Mouse (Mus musculus): ENCODE measurements at regions not wholly inside any gene's neighbourhood (a gene's known extent, or its start where the extent isn't known, plus 50 kb on each side); places are given as distances from the start of the nearest gene placed in this dataset.
A peak's percentile ranks its signal among the peaks of the same experiment; 100 is the strongest.

GRCm38 (mm10) chr14:99366281-99366987, 67.9 kb downstream of the Klf5 start:
- DNase-seq (ENCODE audit: low read depth, low spot score): peak; percentile 56

GRCm38 (mm10) chr14:99366996-99367555, 68.6 kb downstream of the Klf5 start:
- peak; percentile 23 for DNase-seq (ENCODE audit: low read depth, low spot score)

DNA sequence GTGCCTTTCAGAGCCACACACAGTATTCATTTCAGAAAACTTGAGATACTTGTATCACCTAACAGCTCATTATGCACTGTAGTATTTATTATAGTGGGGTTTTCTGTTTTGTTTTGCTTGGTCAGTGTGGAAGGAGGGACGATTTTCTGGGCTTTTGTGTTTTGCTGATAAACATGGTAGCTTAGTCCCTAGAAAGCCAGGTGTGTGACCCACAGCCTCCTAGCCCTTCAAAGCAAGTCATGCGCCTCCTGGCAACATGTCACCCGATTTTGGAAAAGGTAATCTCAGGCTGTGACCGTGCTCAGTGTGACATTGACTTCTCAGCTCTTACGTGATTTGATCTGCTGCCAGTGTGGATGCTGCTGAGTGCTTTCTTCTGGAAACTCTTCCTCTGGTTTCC, 70.9 kb downstream of the Klf5 start:
- DNase-seq (ENCODE audit: low read depth, low spot score): no peak

- no peak for DNase-seq (ENCODE audit: low read depth, low spot score)
Measured at GRCm38 (mm10) chr14:99373682-99374081, 75.2 kb downstream of the Klf5 start.

DNA sequence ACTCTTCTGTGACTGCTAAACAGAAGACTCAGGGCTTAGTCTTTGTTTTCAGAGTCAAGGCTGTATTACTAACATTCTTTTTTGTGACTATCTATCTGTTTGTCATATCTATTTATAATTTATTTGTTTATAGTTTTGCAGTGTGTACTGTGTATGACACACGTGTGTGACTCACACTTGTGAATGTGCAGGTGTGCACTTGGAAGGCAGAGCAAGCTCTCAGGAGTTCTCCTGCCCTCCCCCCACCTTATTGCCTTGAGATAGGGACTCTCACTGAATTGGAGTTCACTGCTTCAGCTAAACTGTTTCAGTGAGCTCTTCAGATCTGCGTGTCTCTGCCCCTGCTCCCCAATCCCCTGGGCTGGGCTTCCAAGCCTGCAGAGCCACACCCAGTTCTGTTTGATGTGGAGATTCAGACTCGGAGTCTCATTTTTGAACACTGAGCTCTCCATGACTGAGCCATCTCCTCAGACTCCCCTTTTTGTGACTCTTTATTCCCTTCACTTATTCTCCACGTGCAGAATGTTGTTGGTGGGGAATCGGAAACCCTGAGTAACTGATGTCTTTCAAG, 76.6 kb downstream of the Klf5 start:
- no peak for DNase-seq (ENCODE audit: low read depth, low spot score)

DNA sequence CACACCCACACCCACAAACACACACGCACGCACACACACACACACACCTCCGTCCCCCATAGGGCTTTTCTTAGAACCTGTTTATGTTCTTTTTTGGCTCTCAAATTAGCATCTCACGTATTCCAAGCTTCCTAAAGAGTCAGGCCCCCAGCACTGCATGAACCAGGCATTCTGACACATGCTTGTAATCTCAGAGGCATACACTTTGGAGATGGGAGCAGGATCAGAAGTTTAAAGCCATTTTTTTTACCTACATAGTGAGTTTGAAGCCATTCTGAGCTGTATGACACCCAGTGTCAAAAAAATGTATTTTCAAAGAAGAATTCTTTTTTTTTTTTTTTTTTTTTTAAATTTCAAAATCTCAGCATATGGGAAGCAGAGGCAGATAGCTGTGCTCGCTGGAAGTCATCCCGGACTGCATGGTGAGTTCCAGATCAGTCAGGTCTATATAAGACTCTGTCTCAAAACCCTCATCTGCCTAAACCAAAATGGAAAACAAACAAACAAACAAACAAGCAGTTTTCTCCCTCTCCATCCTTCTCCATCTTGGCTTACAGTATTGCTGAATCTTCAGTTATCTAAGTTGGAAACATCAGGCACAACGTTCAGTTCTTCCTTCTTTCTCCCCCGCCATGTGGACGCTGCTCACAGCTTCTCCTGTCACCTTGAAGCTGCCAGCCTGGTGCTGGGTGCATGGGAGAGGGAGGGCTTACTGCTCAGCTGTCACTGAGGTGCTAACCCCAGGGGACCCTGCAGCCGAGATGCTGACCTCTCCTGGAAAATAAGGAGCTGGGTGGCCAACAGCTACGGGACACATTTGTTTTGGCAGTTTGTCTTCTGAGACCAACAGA, 78.4 kb downstream of the Klf5 start:
- DNase-seq (ENCODE audit: low read depth, low spot score): no peak

DNA sequence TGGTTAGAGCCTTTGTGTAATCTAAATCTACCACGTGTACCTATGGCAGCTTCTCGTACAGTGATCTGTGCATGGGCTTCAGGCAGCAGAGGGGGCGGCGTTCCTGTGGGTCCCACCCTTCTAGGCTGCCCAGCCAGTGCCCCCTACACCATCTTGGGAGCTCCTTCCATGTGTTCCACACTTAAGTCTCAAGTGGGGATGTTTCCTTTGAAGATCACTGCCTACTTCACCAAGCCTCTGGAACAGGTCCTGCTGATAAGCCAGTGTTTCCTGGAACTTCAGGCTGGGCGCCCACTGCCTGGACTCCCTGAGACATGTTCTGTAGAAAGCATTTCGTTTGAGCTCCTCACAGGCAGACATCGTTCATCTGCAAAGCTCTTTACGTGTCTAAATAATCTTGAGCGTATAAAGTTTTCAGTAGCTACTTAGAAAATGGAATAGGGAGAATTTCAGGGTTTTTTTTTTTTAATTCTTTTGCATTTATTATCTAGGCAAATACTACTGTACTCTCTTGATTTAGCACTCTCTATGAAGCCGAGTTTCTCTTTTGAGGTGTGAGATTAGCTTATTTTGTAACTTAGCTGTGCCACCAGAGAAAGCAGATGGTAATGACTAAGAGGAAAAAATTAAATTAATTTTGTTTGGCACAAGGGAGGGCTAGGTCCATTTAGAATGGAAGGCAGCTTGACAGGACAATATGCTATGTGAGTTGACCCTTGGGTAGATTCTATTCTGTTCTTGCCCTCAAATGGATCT, 82.9 kb downstream of the Klf5 start:
- DNase-seq (ENCODE audit: low read depth, low spot score): no peak

- DNase-seq (ENCODE audit: low read depth, low spot score): no peak
Measured at GRCm38 (mm10) chr14:99382051-99382450, 83.6 kb downstream of the Klf5 start.

DNA sequence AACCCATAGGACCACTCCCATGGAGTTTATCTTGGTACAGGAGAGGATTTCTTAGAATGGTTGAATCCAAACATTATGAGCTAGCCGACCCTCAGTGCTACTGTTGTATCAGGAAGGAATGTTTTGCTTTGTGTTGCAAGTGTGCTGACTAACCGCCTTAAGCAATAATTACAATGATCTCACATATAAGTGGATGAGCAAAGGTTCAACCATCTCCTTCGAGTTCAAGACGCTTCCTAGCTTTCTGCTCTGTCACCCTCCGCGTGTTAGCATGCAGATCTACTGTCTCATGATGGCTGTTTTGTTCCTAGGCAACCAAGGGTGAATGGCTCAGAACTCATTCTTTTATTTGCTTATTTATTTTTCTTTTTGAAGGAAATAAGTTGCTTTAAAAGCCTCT, 84.7 kb downstream of the Klf5 start:
- DNase-seq (ENCODE audit: low read depth, low spot score): no peak

DNA sequence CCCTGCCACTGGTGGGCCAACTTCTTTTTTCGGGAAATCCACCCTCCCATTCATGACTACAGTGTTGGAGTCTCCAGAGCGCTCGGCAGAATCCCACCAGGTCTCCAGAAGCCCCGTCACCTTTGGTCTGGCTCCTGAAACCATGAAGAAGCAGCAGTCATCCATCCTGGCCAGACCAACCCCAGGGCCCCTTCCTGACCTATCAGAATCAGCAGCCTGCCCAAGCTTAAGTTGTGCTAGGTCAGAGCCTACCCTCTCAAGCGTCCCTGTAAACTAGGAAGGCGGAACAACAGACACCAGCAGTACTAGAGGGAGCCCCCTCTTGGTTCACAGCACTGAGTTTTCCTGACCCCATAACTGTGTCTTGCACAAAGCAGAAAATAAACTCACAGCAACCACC, 89.1 kb downstream of the Klf5 start:
- peak; percentile 78 for DNase-seq (ENCODE audit: low read depth, low spot score)

DNA sequence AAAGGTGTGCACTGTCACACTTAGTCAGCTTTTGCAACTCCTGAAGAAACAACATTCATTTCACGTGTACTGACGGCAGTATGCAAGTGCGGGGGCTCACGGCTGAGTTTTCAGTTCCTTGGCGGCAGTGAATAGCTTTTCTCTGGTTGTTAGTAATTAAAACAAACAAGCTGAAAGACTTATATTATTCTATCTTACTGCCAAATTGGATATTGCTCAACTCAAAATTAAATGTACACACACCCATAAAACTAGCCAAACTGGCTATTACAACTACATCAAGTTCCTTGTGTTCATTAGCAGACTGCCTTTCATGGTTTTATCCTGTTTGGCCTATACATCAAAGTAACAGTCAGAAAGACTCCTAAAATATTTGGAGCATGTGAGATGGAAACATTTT, 90.8 kb downstream of the Klf5 start:
- no peak for DNase-seq (ENCODE audit: low read depth, low spot score)

DNA sequence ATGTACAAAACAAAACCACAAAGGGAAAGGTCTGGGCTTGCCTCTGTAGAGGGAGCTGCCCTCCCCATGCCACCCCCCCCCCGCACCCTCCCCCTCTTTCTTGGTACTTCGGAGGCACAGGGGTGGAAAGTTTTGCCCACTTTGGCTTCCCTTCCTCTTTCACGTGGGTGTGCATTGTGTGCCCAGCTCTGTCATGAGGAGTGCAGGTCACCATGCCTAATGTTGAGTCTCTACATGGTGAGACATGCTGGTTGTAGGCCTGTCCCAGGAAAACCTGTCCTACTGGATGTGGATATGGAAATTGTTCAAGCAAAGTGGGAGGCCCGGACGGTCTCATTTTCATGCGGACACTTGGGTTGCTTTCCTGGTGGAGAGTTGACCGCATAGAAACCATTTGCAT, 93.2 kb downstream of the Klf5 start:
- DNase-seq (ENCODE audit: low read depth, low spot score): no peak

DNA sequence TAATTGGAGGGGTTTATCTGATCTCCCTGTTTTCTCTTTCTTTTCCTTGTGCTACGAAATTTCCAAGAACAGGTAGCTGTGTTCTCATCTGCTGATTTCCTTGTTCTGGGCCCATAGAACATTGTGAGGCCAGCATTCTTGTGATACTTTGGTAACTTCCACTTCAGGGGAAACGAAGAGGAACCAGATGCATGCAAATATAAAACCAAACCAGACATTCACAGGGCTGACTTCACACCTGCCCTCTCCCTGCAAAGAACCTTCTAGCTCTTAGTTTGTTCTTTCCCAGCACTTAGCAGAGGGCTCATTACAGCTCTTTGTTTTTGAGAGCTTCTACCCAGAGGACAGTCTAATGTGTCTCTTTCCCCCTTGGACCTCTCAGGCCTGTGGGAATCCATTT, 94.3 kb downstream of the Klf5 start:
- DNase-seq (ENCODE audit: low read depth, low spot score): no peak

GRCm38 (mm10) chr14:99393611-99394010, 95.1 kb downstream of the Klf5 start:
- DNase-seq (ENCODE audit: low read depth, low spot score): no peak

- no peak for DNase-seq (ENCODE audit: low read depth, low spot score)
Measured at GRCm38 (mm10) chr14:99403155-99403726, 104.8 kb downstream of the Klf5 start.

- no peak for DNase-seq (ENCODE audit: low read depth, low spot score)
Measured at GRCm38 (mm10) chr14:99405228-99405627, 106.7 kb downstream of the Klf5 start.

GRCm38 (mm10) chr14:99411835-99412234, 113.3 kb downstream of the Klf5 start:
- DNase-seq (ENCODE audit: low read depth, low spot score): no peak

DNA sequence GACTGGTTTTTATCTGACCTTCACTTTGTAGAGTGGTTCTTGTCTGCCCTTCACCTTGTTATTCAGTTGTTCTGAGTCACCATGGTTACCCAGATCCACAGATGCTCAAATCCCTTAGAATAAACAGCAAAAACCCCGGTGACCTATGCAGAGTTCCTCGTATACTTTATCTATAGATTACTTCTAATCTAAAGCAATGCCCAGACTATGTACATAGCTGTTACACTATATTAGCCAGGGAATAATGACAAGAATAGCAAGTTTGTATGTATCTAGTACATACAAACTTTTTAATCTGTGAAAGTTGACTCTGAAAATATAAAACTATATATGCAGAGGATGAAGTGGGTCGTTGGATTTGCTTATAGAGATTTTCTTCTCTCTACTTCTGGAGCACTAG, 117.7 kb downstream of the Klf5 start:
- no peak for DNase-seq (ENCODE audit: low read depth, low spot score)

- DNase-seq (ENCODE audit: low read depth, low spot score): no peak
Measured at GRCm38 (mm10) chr14:99418970-99419369, 120.5 kb downstream of the Klf5 start.

DNA sequence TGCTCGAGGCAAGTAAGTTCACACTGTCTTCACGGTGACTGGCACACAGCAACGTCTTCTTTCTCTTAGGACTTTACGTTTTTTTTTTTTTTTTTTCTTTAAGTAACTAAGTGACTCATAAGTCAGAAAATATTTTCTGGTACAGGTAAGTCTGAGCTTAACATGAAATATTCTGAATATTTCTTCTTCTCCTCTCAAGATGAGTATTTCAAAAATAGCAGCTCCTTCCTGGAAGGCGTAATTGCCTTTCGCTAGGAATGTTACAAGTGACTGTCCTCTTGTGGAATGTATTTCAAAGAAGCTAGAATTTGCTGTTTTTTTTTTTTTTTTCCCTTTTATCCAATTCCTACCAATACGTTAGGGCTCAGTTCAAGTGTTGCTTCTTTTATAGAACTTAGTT, 124.8 kb downstream of the Klf5 start:
- DNase-seq (ENCODE audit: low read depth, low spot score): no peak

GRCm38 (mm10) chr14:99427049-99427448, 128.6 kb downstream of the Klf5 start:
- no peak for DNase-seq (ENCODE audit: low read depth, low spot score)
